Mouse (Mus musculus) intestine, embryonic 15.5 days (tissue): ENCODE measurements at regions not wholly inside any gene's neighbourhood (a gene's known extent, or its start where the extent isn't known, plus 50 kb on each side); places are given as distances from the start of the nearest gene placed in this dataset.

Experiments used
- ATAC-seq: fragments of 200-750 bp; cut with Nextera tagmentation; 2 replicates; pipeline ENCODE4 v1.8.0; 2017; ENCODE audit warnings: moderate TSS enrichment, moderate library complexity
- H3K27ac ChIP-seq: fragments of 300-500 bp; sonication (generic); 2 replicates; pipeline ENCODE4 v1.5.1; 2015; ENCODE audit warnings: mild to moderate bottlenecking, inconsistent platforms
- H3K27me3 ChIP-seq: fragments of 300-500 bp; sonication (generic); replicated peaks from 2 replicates; pipeline ENCODE4 v1.6.1; 2015; ENCODE audit warnings: inconsistent platforms
- H3K36me3 ChIP-seq: fragments of 300-500 bp; sonication (generic); 2 replicates; pipeline ENCODE4 v1.6.1; 2015; ENCODE audit warnings: inconsistent platforms
- H3K4me1 ChIP-seq: fragments of 300-500 bp; sonication (generic); replicated peaks from 2 replicates; pipeline ENCODE4 v1.6.1; 2015; ENCODE audit warnings: inconsistent platforms
- H3K4me2 ChIP-seq: fragments of 300-500 bp; sonication (generic); replicated peaks from 2 replicates; pipeline ENCODE4 v1.6.1; 2015; ENCODE audit warnings: mild to moderate bottlenecking, inconsistent platforms
- H3K4me3 ChIP-seq: fragments of 300-500 bp; sonication (generic); replicated peaks from 2 replicates; pipeline ENCODE4 v1.5.1; 2015; ENCODE audit warnings: inconsistent platforms
- H3K9ac ChIP-seq: fragments of 300-500 bp; sonication (generic); 2 replicates; pipeline ENCODE4 v1.6.1; 2015; ENCODE audit warnings: inconsistent platforms
- H3K9me3 ChIP-seq: fragments of 300-500 bp; sonication (generic); 2 replicates; pipeline ENCODE4 v1.6.1; 2016; ENCODE audit warnings: inconsistent platforms
- WGBS: fragments of 180-500 bp; shearing (Covaris S2); methylation state at CpG from one replicate; pipeline ENCODE4 v1.1.7; 2015; 5-methylcytosine and 5-hydroxymethylcytosine counted together

- H3K4me1 ChIP-seq: no peaks in the 10 kb centered on the region
- WGBS: 60% methylated on average over 6 of the region's 6 CpGs
Measured at GRCm38 (mm10) chr4:103536534-103537265, 82.5 kb upstream of the Dab1 start.

DNA sequence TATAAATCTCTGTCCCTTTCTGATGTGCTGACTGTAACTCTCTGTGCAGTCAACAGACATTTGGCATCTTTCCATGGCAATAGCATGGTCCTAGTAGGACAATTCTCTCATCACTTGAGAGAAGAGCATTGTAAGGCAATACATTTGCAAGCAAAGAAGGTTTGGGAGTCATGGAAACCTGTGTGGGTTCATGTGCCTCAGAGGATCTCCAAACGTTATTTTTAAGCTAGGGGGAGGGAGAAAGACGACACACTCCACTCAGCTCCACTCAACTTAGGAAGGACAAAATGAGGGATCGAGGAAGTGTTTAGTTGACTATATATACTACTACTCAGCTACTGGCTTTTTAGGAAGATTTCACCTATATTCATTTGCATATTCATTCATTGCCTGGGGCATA lies 78.2 kb upstream of the Dab1 start:
- no peak overlapping the region for H3K27ac ChIP-seq
- no peaks in the 10 kb centered on the region for H3K27me3 ChIP-seq
- no peak overlapping the region for H3K9ac ChIP-seq
- no peak overlapping the region for H3K4me2 ChIP-seq
- no peak for ATAC-seq
- WGBS: 64% methylated on average over 3 of the region's 3 CpGs
- H3K4me3 ChIP-seq: no peak overlapping the region
- no peaks in the 10 kb centered on the region for H3K36me3 ChIP-seq
- no peaks in the 10 kb centered on the region for H3K4me1 ChIP-seq
- no peaks in the 10 kb centered on the region for H3K9me3 ChIP-seq

More at GRCm38 (mm10) chr4:103536534-103537265, 82.5 kb upstream of the Dab1 start:
- no peak overlapping the region for H3K9ac ChIP-seq
- no peaks in the 10 kb centered on the region for H3K27me3 ChIP-seq
- H3K4me3 ChIP-seq: no peak overlapping the region
- no peaks in the 10 kb centered on the region for H3K9me3 ChIP-seq
- H3K4me2 ChIP-seq: no peak overlapping the region
- H3K36me3 ChIP-seq: no peaks in the 10 kb centered on the region
- H3K27ac ChIP-seq: no peak overlapping the region
- ATAC-seq: no peak

DNA sequence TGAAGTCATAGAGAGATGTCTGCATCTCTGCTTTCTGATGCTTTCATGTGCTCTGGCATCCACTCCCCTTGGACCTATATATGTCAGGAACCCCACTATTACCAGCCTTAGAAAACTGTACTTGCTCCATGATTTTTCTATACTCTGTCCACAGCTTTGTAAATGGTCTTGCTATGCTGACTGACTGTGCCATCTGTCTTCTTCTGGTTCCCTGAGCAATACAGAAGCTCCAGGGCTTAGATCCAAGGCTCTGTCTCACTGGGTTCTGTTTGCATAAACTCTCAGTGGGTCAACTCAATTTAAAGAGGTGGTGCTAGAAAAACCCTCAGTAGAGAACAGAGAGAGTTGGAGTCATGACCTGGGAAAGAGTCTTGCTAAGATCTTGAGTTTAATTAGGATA lies 71.9 kb upstream of the Dab1 start:
- H3K36me3 ChIP-seq: no peaks in the 10 kb centered on the region
- no peak for ATAC-seq
- H3K9me3 ChIP-seq: no peaks in the 10 kb centered on the region
- no peak overlapping the region for H3K27ac ChIP-seq
- no peaks in the 10 kb centered on the region for H3K27me3 ChIP-seq
- no peak overlapping the region for H3K9ac ChIP-seq
- H3K4me3 ChIP-seq: no peak overlapping the region
- H3K4me2 ChIP-seq: no peak overlapping the region
- no peaks in the 10 kb centered on the region for H3K4me1 ChIP-seq

- 82% methylated on average over 3 of the region's 3 CpGs for WGBS
- no peaks in the 10 kb centered on the region for H3K9me3 ChIP-seq
- no peaks in the 10 kb centered on the region for H3K27me3 ChIP-seq
- H3K27ac ChIP-seq: no peak overlapping the region
- no peak overlapping the region for H3K9ac ChIP-seq
- no peaks in the 10 kb centered on the region for H3K4me1 ChIP-seq
- ATAC-seq: no peak
- H3K4me3 ChIP-seq: no peak overlapping the region
- H3K36me3 ChIP-seq: no peaks in the 10 kb centered on the region
- H3K4me2 ChIP-seq: no peak overlapping the region
Measured at GRCm38 (mm10) chr4:103552476-103552875, 66.7 kb upstream of the Dab1 start.

GRCm38 (mm10) chr4:103553188-103553587 lies 66.0 kb upstream of the Dab1 start:
- Histone ChIP-seq H3K4me2 (no peak overlapping the region), H3K36me3 (no peaks in the 10 kb centered on the region), H3K9ac (no peak overlapping the region), H3K27me3 (no peaks in the 10 kb centered on the region), H3K9me3 (no peaks in the 10 kb centered on the region), H3K4me1 (no peaks in the 10 kb centered on the region), H3K27ac (no peak overlapping the region), H3K4me3 (no peak overlapping the region)
- WGBS: 60% methylated on average over 4 of the region's 4 CpGs
- ATAC-seq: no peak

GRCm38 (mm10) chr4:103554597-103554996 lies 64.6 kb upstream of the Dab1 start:
- H3K4me2 ChIP-seq: no peak overlapping the region
- 77% methylated on average over 4 of the region's 4 CpGs for WGBS
- H3K36me3 ChIP-seq: no peaks in the 10 kb centered on the region
- H3K27me3 ChIP-seq: no peaks in the 10 kb centered on the region
- no peak overlapping the region for H3K4me3 ChIP-seq
- ATAC-seq: no peak
- no peaks in the 10 kb centered on the region for H3K4me1 ChIP-seq
- no peaks in the 10 kb centered on the region for H3K9me3 ChIP-seq
- no peak overlapping the region for H3K27ac ChIP-seq
- H3K9ac ChIP-seq: no peak overlapping the region
